Mouse (Mus musculus) embryo, embryonic 11.5 days (tissue): ENCODE data around the gene Fbln1.
A peak's percentile ranks its signal among the peaks of the same experiment; 100 is the strongest.

ENCODE experiments used
- DNase-seq: peaks from one replicate; pipeline ENCODE4 v3.0.0-alpha.2; 2012; ENCODE audit warnings: low read depth, low spot score

Gene Fbln1

DNA sequence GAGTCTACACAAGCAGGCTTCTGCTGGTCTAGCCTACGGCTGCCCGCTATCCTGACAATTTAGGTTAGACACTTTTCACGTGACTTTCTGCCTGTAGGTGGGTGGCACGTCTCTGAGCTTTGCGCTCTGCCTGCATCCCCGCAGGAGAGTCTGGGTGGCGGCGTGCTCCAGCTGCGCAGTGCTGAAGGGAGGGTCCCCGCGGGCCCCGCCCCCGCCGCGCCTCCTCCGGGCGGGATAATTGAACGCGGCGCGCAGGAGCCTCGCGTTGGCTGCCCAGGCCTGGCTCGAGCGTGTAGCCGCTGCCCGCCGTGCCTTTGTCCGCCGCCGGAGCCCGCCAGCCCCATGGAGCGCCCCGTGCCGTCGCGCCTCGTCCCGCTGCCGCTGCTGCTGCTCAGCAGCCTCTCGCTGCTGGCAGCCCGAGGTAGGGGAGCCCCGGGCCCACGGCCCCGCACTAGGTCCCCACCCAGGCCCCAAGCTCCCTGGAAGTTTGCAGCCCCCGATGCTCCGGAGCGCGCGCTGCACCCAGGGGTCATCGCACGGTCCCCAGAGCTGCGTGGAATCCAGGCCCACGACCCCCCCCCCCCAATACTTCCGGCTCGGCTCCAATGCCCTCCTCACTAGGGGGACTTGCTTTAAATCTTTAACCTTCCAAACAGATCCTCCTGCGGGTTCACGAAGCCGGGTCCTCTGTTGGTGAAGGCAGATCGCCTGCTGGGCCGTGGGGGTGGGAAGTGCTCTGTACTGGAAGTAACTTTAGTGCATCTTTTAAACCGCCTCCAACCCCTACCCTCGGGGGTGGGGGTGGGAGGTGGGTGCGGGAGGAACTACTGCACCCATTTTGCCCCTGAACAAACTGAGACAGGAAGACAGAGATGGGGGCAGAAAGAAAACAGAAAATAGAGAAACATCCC, at the start of gene Fbln1:
Fbln1 (plus strand) TSS at position 158 of the 911 bp plus-strand sequence.
- DNase-seq = peak; percentile 69

DNA sequence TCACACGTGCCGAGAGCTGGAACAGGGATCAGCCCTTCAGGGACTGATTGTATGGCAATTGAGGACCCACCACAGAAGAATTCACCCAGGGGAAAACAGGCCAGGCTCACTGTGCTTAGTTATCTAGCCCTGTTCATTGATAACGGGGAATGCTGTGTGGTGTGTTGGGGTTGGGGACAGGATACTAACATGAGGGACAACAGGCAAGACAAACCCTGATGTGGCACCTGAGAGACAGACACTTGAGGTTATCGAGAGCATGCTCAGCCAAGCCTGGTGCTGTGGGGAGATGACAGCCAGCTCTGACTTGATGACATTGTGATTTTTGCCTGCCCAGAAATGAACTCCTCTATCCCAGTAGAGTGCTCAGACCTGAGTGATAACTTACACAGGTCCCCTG, 49.6 kb upstream of the Fbln1 start:
- DNase-seq = no peak

DNA sequence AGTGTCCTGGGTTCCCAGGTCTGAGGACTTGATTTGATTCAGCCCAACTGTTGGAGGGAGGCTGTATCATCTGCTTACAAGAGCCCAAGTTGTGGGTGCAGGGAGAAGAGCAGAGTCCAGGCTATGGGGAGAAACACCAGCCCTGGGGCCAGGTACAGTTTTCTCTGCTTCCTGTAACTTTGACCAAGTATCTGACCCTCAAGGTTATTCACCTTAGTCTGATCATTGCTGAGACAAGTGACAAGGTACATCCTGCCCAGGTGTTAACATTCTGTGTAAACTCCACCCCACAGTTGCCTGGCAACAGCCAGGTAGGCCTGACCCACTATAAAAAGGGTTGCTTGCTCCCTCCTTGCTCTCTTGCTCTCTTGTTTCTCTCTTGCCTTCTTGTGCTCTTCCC, 44.3 kb upstream of the Fbln1 start:
- no peak for DNase-seq

DNA sequence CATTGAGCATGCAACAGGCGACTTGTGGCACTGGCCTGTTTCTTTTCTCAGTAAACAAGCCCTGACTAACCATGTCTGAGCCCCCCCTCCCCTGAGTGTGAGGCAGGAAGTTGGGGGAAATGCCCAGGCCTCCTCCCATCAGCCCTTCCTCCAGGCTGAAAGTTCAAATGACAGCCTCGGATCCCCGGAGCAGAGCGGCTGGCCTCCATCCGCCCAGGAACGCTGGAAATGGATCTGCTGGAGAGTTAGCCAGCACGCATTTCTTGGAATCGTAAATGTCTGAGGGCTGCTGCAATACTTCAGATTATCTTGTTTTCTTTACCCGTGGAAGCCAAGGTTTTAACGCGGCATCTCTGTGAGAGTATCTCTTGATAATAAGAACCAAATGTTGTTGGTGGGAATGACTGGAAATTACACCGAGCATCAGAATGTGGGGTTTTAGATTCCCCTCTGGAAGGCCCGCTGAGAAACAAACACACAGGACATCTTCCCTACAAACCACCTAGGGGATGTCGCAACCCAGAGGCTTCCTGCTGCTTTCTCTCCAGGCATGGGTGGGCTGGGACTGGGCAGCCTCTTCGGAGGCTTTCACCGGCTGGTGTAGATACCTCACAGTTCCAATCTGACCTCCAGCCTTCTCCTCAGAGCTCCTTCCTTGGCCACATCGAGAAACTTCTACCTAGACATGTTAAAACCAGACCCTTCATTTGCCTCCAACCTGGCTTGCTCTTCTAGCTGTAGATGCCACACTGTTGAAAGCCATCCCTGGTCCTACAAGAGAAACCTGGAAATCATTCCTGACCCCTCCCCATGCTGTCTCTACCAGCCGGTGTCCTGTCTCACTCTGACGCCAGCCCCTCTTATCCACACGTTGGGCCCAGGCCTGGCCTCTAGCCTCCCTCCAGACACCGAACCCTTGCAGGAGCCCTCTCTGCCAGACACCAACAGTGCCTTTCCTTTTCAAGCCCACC, 42.8 kb upstream of the Fbln1 start:
- no peak for DNase-seq

GRCm38 (mm10) chr15:85166433-85166933, 39.3 kb upstream of the Fbln1 start:
- DNase-seq = peak; percentile 45

GRCm38 (mm10) chr15:85167086-85167679, 38.6 kb upstream of the Fbln1 start:
- no peak for DNase-seq

DNA sequence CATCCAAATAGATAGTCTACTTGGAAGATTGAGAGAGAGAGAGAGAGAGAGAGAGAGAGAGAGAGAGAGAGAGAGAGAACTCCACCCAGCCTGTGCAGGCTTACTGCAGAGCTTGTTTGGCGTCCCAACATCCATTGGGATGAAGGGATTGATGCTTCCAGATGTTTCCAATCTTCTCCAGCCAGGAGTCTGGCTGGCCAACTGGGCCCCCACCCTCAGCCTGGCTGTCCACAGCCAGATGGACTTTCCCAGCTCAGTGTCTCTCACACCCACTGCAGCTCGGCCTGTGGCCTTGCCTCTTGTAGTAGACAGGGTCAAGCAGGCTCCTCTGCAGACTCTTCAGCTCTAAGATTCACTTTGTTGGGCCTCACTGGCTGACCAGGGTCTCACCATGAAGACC, 33.7 kb upstream of the Fbln1 start:
- DNase-seq = no peak

DNA sequence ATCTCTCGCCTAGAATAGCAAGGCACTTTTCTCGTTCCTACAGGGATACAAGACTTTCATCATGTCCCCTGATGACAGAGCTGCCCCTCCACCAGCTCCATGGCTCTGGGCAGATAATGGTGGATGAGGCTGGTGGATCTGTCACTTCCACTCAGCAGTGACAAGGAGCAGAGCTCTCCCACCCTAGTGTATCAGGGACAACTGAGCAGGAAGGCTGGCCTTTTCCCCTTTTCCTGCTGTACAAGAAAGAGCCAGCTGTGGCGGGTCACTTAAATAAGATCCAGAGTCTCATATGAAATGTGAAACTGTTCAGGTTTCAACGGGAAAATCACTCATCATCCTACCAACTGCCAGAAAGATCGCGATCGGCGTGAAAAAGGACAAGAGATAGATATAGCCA, 32.3 kb upstream of the Fbln1 start:
- DNase-seq = no peak

DNA sequence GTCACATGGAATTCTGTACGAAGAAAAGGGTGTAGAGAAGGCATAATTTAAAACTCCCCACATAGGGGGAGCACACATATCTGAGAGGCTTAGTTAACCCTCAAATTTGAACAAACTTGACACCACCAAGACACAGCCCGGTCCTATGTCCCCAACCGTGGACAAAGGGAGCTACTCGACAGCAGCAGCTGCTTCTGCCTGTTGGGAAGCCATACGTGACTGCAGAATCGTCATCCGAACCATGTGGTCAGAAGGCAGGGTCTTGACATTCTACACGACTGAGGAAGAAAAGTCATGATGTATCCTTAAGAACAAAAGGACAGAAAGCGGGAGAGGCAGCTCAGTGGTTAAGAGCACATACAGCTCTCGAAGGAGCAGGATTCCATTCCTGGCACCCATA, 31.7 kb upstream of the Fbln1 start:
- no peak for DNase-seq

DNA sequence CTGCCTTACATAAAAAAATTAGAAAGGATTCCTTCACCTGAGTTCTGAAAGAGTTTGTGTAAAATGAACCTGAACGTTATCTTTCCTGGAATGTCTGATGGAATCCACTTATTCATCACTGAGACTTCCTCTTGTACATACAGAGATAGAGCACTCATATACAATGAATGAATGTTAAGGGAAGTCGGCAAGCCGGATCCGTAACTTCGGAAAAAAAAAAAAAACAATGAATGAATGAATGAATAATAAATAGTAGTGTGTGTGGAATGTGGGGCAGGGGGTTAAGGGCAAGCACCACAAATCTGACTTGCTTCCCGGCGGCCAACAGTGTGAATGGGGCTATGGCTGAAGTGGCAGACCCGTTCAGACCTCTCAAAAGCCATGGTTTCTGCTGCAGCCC, 28.2 kb upstream of the Fbln1 start:
- peak; percentile 92 for DNase-seq

DNA sequence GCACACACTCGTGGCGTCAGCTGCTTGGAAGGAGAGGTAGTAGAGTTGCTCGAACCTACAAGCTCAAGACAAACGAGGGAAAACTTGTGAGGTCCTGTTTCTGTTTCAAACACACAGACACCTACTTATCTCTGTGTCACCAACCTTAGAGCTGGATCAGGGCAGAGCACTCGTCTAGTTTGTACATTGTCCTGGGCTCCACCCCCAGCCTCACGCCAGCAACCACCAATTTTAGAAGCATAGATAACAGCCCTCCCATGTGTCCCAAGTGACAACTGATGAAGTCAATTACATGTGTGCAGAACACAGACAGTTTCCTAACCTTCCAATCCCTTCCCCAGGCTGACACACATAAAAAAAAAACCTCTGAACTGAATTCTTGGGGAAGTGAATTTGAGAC, 27.6 kb upstream of the Fbln1 start:
- no peak for DNase-seq

DNA sequence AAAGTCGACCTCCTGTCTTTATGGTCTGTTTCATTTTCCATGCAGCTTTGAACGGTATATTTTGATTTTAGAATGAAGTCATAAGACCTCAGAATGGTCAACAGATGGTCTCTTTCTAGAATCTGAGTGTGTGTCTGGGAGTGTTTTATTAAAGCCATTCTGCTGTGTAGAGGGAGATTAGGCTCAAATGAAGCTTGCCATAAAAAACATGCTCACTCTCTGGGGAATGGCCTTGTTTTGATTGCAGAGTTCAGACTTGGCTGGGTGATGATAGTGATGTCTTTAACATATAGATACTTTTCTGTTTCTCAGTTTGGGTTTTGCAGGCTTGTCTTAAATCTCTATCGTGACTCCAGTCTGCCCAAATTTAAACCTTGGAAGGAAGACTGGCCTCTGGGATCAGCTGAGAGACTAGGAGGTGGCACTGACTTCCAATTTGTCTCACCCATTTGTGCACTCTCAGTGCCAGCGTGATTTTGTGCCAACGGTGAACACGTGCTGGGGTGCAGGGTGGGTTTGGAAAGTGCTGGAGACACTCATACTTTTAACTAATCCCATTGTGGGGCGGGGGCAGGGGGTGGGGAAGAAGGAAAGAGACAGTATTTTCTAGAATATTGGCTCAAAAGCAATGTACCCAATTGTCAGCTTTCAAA, 26.1 kb upstream of the Fbln1 start:
- no peak for DNase-seq

GRCm38 (mm10) chr15:85180368-85180767, 25.4 kb upstream of the Fbln1 start:
- DNase-seq = no peak

GRCm38 (mm10) chr15:85182063-85182462, 23.7 kb upstream of the Fbln1 start:
- DNase-seq = no peak

GRCm38 (mm10) chr15:85186916-85187315, 18.8 kb upstream of the Fbln1 start:
- DNase-seq = no peak

DNA sequence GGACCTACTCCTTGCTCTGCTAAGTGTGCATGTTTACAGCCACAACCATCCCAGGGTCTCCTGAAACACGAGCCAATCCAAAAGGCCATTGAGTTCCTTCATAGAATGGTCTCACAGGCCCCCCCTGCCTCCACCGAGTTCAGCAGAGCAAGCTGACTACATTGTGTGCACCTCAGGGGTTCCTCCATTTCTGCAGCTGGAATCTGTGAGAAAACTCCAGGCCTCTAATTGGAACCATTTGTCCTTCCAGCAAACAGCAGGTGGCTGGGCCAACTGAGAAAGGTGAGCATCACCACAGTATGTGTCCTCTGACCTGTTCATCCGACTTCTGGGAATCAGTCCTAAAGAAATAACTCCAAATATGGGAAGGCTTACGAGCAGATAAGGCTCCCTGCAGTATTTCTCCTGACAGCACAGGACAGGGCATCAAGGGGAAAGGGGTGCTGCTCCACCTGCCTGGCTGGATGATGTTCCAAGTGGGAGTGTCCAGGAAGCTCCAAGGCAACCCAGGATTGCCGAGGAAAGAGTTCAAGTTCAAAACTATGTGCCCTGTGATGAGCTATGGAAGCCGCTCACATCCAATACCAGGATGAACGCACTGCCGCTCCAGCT, 17.5 kb upstream of the Fbln1 start:
- DNase-seq = no peak

DNA sequence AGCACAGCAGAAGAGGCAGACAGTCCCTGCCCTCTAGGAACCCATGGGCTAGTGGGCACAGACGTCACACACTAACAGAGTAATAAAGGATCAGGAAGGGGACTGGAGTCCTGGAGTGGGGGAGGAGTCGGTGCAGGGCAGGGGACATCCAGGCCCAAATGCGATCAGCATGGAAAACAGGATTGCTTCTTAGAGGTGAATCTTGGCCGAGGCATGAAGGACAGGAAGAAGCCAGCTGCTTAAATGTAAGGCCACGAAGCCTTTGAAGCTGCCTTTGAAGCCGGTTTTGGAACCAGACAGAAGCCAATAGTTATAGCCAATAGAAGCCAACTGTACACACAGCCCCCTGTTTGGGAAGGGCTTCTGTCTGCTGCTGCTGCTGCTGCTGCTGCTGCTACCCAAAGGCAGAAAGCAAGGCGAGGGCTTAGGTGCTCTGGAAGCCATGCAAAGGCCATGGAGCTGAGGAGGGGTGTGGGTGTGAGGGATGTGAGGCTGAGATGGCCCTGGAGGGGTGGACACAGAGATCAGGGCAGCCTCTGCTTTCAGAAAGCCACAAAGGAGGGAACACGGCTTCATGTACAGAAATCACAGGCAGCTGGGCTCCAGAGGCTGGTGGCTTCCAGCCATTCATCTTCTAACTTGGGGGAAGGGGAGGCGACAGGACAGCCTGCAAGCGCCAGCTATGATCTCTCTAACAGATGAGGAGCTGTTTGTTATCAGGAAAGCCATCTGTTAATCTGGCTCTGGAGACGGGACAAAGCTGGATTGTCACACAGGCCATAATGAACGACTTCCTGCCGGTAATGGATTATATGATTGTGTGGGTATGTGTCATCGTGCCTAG, 5.1 kb upstream of the Fbln1 start:
- DNase-seq = no peak

DNA sequence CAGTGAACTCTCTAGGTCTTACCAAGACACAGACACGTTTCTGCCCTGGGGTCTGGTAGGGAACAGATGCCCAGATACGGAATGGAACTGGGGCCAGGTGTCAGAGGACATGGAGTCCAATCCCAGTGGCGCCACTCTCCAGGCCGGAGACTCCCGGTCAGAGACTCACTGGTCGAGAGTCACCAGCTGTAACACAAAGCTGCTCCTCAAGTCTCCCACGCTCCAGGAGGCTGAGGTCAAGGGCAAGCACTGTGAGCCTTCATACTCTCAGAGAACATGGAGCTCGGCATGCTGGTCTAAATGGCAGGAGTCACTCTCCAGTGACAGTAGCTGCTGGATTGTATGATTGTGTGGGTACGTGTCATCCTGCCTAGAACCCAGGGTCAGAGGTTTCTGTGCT, 3.5 kb upstream of the Fbln1 start:
- DNase-seq = no peak

DNA sequence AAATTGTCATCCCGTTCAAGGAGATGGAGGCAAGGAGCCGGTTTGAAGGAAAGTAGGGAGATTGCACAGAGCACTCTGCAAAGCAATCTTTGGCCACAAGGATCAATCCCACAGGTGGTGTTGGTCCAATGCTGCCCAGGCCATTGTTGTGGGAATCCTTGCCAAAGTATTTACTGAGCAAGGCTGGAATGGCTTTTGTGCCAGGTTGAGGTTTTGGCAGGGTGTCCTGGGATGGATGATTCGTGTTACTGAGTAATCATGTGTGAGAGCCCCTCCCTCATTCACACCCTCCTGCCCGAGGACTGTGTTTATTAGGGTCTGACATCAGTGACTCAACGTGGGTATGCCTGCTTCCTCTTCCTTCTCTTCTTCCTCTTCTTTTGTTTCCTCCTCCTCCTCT, 3.0 kb upstream of the Fbln1 start:
- DNase-seq = no peak

GRCm38 (mm10) chr15:85204383-85204782, 1.4 kb upstream of the Fbln1 start:
- no peak for DNase-seq
